Mouse (Mus musculus): ENCODE measurements around the gene 1110008P14Rik. TPM values are rescaled to one million over a fixed set of nuclear protein-coding genes. Genes with fewer than 3 reads are reported as not detected.

The 1110008P14Rik gene
- 86.9 and 98.4 TPM in 2 replicates for polyA plus RNA-seq (2014; fragmentation: Nextera tagmentation; extraction: Ambion mirVana)

- Histone ChIP-seq H3K9ac (ENCODE audit: low read length) (peak within 1 kb of the TSS; percentile 73), H3K4me2 (ENCODE audit: low read length) (peak within 1 kb of the TSS; percentile 94), H3K4me1 (ENCODE audit: control insufficient read depth, insufficient read depth, low read length) (peaks cover 6% of the 10 kb centered on the region), H3K9me3 (replicated peaks; ENCODE audit: control insufficient read depth, low read length) (no peaks in the 10 kb centered on the region), H3K27me3 (replicated peaks; ENCODE audit: control insufficient read depth, insufficient read depth, low read length) (no peaks in the 10 kb centered on the region), H3K27ac (ENCODE audit: low read depth, low read length) (no peak within 1 kb of the TSS), H3K4me3 (ENCODE audit: low read depth, low read length) (peak within 1 kb of the TSS; percentile 60), H3K36me3 (ENCODE audit: control insufficient read depth, insufficient read depth, low read length) (peaks cover 34% of the 10 kb centered on the region)
- DNase-seq (ENCODE audit: low spot score) (peak; percentile 95), ATAC-seq (peak; percentile 92)
- under 1% methylated on average over 41 of the region's 47 CpGs for WGBS
Measured at GRCm38 (mm10) chr2:32381775-32382223, at the start of gene 1110008P14Rik. Gene 1110008P14Rik, minus strand, starts transcription at chr2:32381938.

GRCm38 (mm10) chr2:32430701-32431676 lies 49.3 kb upstream of the 1110008P14Rik start:
- H3K4me2 ChIP-seq (ENCODE audit: low read length), result peak overlapping the region; percentile 85
- H3K27me3 ChIP-seq (replicated peaks; ENCODE audit: control insufficient read depth, insufficient read depth, low read length), result no peaks in the 10 kb centered on the region
- peak overlapping the region; percentile 68 for H3K9ac ChIP-seq (ENCODE audit: low read length)
- H3K4me1 ChIP-seq (ENCODE audit: control insufficient read depth, insufficient read depth, low read length), result peaks cover 41% of the 10 kb centered on the region
- peak overlapping the region; percentile 91 for H3K27ac ChIP-seq (ENCODE audit: low read depth, low read length)
- H3K36me3 ChIP-seq (ENCODE audit: control insufficient read depth, insufficient read depth, low read length), result 0 out of 2 replicates have a peak, but pooled peaks cover 3% of the 10 kb centered on the region
- peak overlapping the region; percentile 48 for H3K4me3 ChIP-seq (ENCODE audit: low read depth, low read length)
- peak; percentile 96 for ATAC-seq
- 5% methylated on average over 18 of the region's 18 CpGs for WGBS
- no peaks in the 10 kb centered on the region for H3K9me3 ChIP-seq (replicated peaks; ENCODE audit: control insufficient read depth, low read length)
- DNase-seq (ENCODE audit: low spot score), result peak; percentile 97

GRCm38 (mm10) chr2:32429215-32429891 lies 47.6 kb upstream of the 1110008P14Rik start:
- H3K9me3 ChIP-seq (replicated peaks; ENCODE audit: control insufficient read depth, low read length), result no peaks in the 10 kb centered on the region
- H3K27me3 ChIP-seq (replicated peaks; ENCODE audit: control insufficient read depth, insufficient read depth, low read length), result no peaks in the 10 kb centered on the region
- ATAC-seq (no peak), DNase-seq (ENCODE audit: low spot score) (no peak)
- WGBS, result 66% methylated on average over 4 of the region's 4 CpGs
- peak overlapping the region; percentile 26 for H3K4me3 ChIP-seq (ENCODE audit: low read depth, low read length)
- 0 out of 2 replicates have a peak, but pooled peaks cover 3% of the 10 kb centered on the region for H3K36me3 ChIP-seq (ENCODE audit: control insufficient read depth, insufficient read depth, low read length)
- H3K4me2 ChIP-seq (ENCODE audit: low read length), result peak overlapping the region; percentile 85
- H3K27ac ChIP-seq (ENCODE audit: low read depth, low read length), result peak overlapping the region; percentile 85
- peak overlapping the region; percentile 60; the same call in 1 of the 2 replicates for H3K9ac ChIP-seq (ENCODE audit: low read length)
- H3K4me1 ChIP-seq (ENCODE audit: control insufficient read depth, insufficient read depth, low read length), result peaks cover 45% of the 10 kb centered on the region

- Histone ChIP-seq H3K9me3 (replicated peaks; ENCODE audit: control insufficient read depth, low read length) (no peaks in the 10 kb centered on the region), H3K4me1 (ENCODE audit: control insufficient read depth, insufficient read depth, low read length) (peaks cover 56% of the 10 kb centered on the region), H3K4me2 (ENCODE audit: low read length) (peak overlapping the region; percentile 85), H3K27me3 (replicated peaks; ENCODE audit: control insufficient read depth, insufficient read depth, low read length) (no peaks in the 10 kb centered on the region), H3K27ac (ENCODE audit: low read depth, low read length) (peak overlapping the region; percentile 85), H3K36me3 (ENCODE audit: control insufficient read depth, insufficient read depth, low read length) (0 out of 2 replicates have a peak, but pooled peaks cover 3% of the 10 kb centered on the region), H3K4me3 (ENCODE audit: low read depth, low read length) (peak overlapping the region; percentile 26), H3K9ac (ENCODE audit: low read length) (peak overlapping the region; percentile 60)
- DNase-seq (ENCODE audit: low spot score), result peak; percentile 89
- ATAC-seq, result peak; percentile 68
- 18% methylated on average over 8 of the region's 8 CpGs for WGBS
Measured at GRCm38 (mm10) chr2:32428262-32428722, 46.6 kb upstream of the 1110008P14Rik start.

- H3K9ac ChIP-seq (ENCODE audit: low read length), result no peak overlapping the region
- no peak for ATAC-seq
Measured at GRCm38 (mm10) chr2:32427720-32428119, 46.0 kb upstream of the 1110008P14Rik start.

GRCm38 (mm10) chr2:32426141-32426540 lies 44.4 kb upstream of the 1110008P14Rik start:
- H3K36me3 ChIP-seq (ENCODE audit: control insufficient read depth, insufficient read depth, low read length), result peaks cover 8% of the 10 kb centered on the region
- H3K9me3 ChIP-seq (replicated peaks; ENCODE audit: control insufficient read depth, low read length), result no peaks in the 10 kb centered on the region
- no peak for ATAC-seq
- H3K4me2 ChIP-seq (ENCODE audit: low read length), result no peak overlapping the region
- H3K9ac ChIP-seq (ENCODE audit: low read length), result no peak overlapping the region
- H3K27me3 ChIP-seq (replicated peaks; ENCODE audit: control insufficient read depth, insufficient read depth, low read length), result no peaks in the 10 kb centered on the region
- H3K27ac ChIP-seq (ENCODE audit: low read depth, low read length), result no peak overlapping the region
- H3K4me3 ChIP-seq (ENCODE audit: low read depth, low read length), result no peak overlapping the region
- WGBS, result 88% methylated on average over 1 of the region's 1 CpGs
- H3K4me1 ChIP-seq (ENCODE audit: control insufficient read depth, insufficient read depth, low read length), result peaks cover 52% of the 10 kb centered on the region
- no peak for DNase-seq (ENCODE audit: low spot score)

More at GRCm38 (mm10) chr2:32427720-32428119, 46.0 kb upstream of the 1110008P14Rik start:
- H3K36me3 ChIP-seq (ENCODE audit: control insufficient read depth, insufficient read depth, low read length), result 0 out of 2 replicates have a peak, but pooled peaks cover 3% of the 10 kb centered on the region
- no peaks in the 10 kb centered on the region for H3K27me3 ChIP-seq (replicated peaks; ENCODE audit: control insufficient read depth, insufficient read depth, low read length)
- 0 out of 2 replicates have a peak overlapping the region, but pooled peaks have one; percentile 26 for H3K4me3 ChIP-seq (ENCODE audit: low read depth, low read length)
- H3K4me2 ChIP-seq (ENCODE audit: low read length), result peak overlapping the region; percentile 85
- peak overlapping the region; percentile 85; the same call in 1 of the 2 replicates for H3K27ac ChIP-seq (ENCODE audit: low read depth, low read length)
- H3K9me3 ChIP-seq (replicated peaks; ENCODE audit: control insufficient read depth, low read length), result no peaks in the 10 kb centered on the region
- WGBS, result 75% methylated on average over 5 of the region's 5 CpGs
- peaks cover 59% of the 10 kb centered on the region for H3K4me1 ChIP-seq (ENCODE audit: control insufficient read depth, insufficient read depth, low read length)
- DNase-seq (ENCODE audit: low spot score), result no peak

GRCm38 (mm10) chr2:32425568-32425967 lies 43.8 kb upstream of the 1110008P14Rik start:
- peaks cover 50% of the 10 kb centered on the region for H3K4me1 ChIP-seq (ENCODE audit: control insufficient read depth, insufficient read depth, low read length)
- WGBS, result 86% methylated on average over 5 of the region's 5 CpGs
- H3K36me3 ChIP-seq (ENCODE audit: control insufficient read depth, insufficient read depth, low read length), result peaks cover 13% of the 10 kb centered on the region
- H3K4me3 ChIP-seq (ENCODE audit: low read depth, low read length), result no peak overlapping the region
- DNase-seq (ENCODE audit: low spot score) (no peak), ATAC-seq (no peak)
- no peak overlapping the region for H3K27ac ChIP-seq (ENCODE audit: low read depth, low read length)
- H3K4me2 ChIP-seq (ENCODE audit: low read length), result no peak overlapping the region
- H3K9ac ChIP-seq (ENCODE audit: low read length), result no peak overlapping the region
- no peaks in the 10 kb centered on the region for H3K27me3 ChIP-seq (replicated peaks; ENCODE audit: control insufficient read depth, insufficient read depth, low read length)
- H3K9me3 ChIP-seq (replicated peaks; ENCODE audit: control insufficient read depth, low read length), result no peaks in the 10 kb centered on the region

- H3K9ac ChIP-seq (ENCODE audit: low read length), result no peak overlapping the region
- H3K4me2 ChIP-seq (ENCODE audit: low read length), result no peak overlapping the region
- ATAC-seq (no peak), DNase-seq (ENCODE audit: low spot score) (no peak)
- H3K4me3 ChIP-seq (ENCODE audit: low read depth, low read length), result no peak overlapping the region
- peaks cover 21% of the 10 kb centered on the region for H3K36me3 ChIP-seq (ENCODE audit: control insufficient read depth, insufficient read depth, low read length)
- no peaks in the 10 kb centered on the region for H3K27me3 ChIP-seq (replicated peaks; ENCODE audit: control insufficient read depth, insufficient read depth, low read length)
- H3K9me3 ChIP-seq (replicated peaks; ENCODE audit: control insufficient read depth, low read length), result no peaks in the 10 kb centered on the region
- 5% methylated on average over 3 of the region's 3 CpGs for WGBS
- peak overlapping the region; percentile 48; the same call in 1 of the 2 replicates for H3K27ac ChIP-seq (ENCODE audit: low read depth, low read length)
- H3K4me1 ChIP-seq (ENCODE audit: control insufficient read depth, insufficient read depth, low read length), result peaks cover 42% of the 10 kb centered on the region
Measured at GRCm38 (mm10) chr2:32424796-32425195, 43.1 kb upstream of the 1110008P14Rik start.
